ENCODE assay signal across 8 mouse cellular contexts in genomic region chr8:117673430-117673830, GRCm38 (mm10). TPM values are rescaled to one million over a fixed set of nuclear protein-coding genes. Genes with fewer than 3 reads are reported as not detected.
DNase-seq lines count a peak whose midpoint lies in the region; ATAC-seq and TF ChIP-seq lines count a peak whose summit lies in the region.

TSS of gene Sdr42e1 (minus strand) at chr8:117673689.

- WGBS in hindbrain, embryonic 15.5 days: 16% methylated on average over 17 of the region's 17 CpGs

- peak; percentile 13 to 15 for DNase-seq in frontal cortex, postnatal 14 days (ENCODE audit: low spot score in 2 of 2)
- DNase-seq in layer of hippocampus, postnatal 25 days (ENCODE audit: extremely low spot score in 1 of 2, low spot score in 1 of 2): peak; percentile 34 to 53
- peak; percentile 44 for DNase-seq in lung, postnatal 25 days (ENCODE audit: low spot score)
- peak; percentile 42 for DNase-seq in ovary, postnatal 36 days (ENCODE audit: low spot score)
- peak; percentile 76 for DNase-seq in thymus, postnatal 0 days (ENCODE audit: low spot score)

- TF ChIP-seq CTCF in bone marrow macrophage, adult 2 months (IDR thresholded peaks at IDR 0.05; ENCODE audit: low read depth, low read length): no peak

- H3K36me3 ChIP-seq in hindbrain, embryonic 15.5 days: no peaks in the 10 kb centered on the region

- TF ChIP-seq POLR2A in bone marrow macrophage, adult 2 months (IDR thresholded peaks at IDR 0.05; ENCODE audit: borderline replicate concordance, low read depth, low read length): no peak

- no peaks in the 10 kb centered on the region for H3K4me1 ChIP-seq in bone marrow macrophage, adult 2 months (ENCODE audit: control insufficient read depth, insufficient read depth, low read length)
- 0 out of 2 replicates have a peak, but pooled peaks cover 3% of the 10 kb centered on the region for H3K4me1 ChIP-seq in hindbrain, embryonic 15.5 days (replicated peaks)

- H3K27me3 ChIP-seq in hindbrain, embryonic 15.5 days: no peaks in the 10 kb centered on the region

- ATAC-seq in CD4-positive, CD25-positive, alpha-beta regulatory T cell, adult 4 months: peak; percentile 96
- no peak for ATAC-seq in hindbrain, embryonic 15.5 days (ENCODE audit: low FRiP score, low read depth)

- no peaks in the 10 kb centered on the region for H3K9me3 ChIP-seq in hindbrain, embryonic 15.5 days

- peak within 1 kb of the TSS; percentile 43 for H3K9ac ChIP-seq in hindbrain, embryonic 15.5 days

- peak within 1 kb of the TSS; percentile 86 for H3K4me3 ChIP-seq in bone marrow macrophage, adult 2 months (ENCODE audit: insufficient read depth, low read length)
- H3K4me3 ChIP-seq in hindbrain, embryonic 15.5 days: peak within 1 kb of the TSS; percentile 48

- peak within 1 kb of the TSS; percentile 76 for H3K4me2 ChIP-seq in hindbrain, embryonic 15.5 days

- H3K27ac ChIP-seq in bone marrow macrophage, adult 2 months (ENCODE audit: insufficient read depth, low read depth, low read length): no peak within 1 kb of the TSS
- no peak within 1 kb of the TSS for H3K27ac ChIP-seq in hindbrain, embryonic 15.5 days (replicated peaks)

RNA-seq across cellular contexts. Expression of gene Sdr42e1, which starts in this region (rescaled TPM):
- 1 to 10 TPM; 3.4 to 4.4 TPM for polyA plus RNA-seq in CD4-positive, CD25-positive, alpha-beta regulatory T cell, adult 4 months (2017; shearing (Covaris generic))
- polyA plus RNA-seq in bone marrow macrophage, adult 2 months (2012; ENCODE audit: insufficient read depth, insufficient read length, missing spikeins): 4.7 and 7.2 TPM in 2 replicates
- 1.6 and 2.1 TPM in 2 replicates for polyA plus RNA-seq in hindbrain, embryonic 15.5 days (2015; fragmentation: Nextera tagmentation; extraction: Ambion mirVana)
- total RNA-seq in layer of hippocampus, postnatal 25 days (2021): 1 to 10 TPM; 4.8 to 5.5 TPM
- 2.8 and 3.0 TPM in 2 replicates for polyA plus RNA-seq in thymus, postnatal 0 days (2015; fragmentation: Nextera tagmentation; extraction: Ambion mirVana)

Comparison
In these comparisons a context has a peak if more than half of its experiments do, and no peak if none do; other contexts are left out.
1. DNase-seq: peak in every context shown above with its lines; median percentile 76 in thymus, postnatal 0 days; 44 in lung, postnatal 25 days; 44 in layer of hippocampus, postnatal 25 days; 42 in ovary, postnatal 36 days; 14 in frontal cortex, postnatal 14 days.